Mouse (Mus musculus) embryonic facial prominence, embryonic 11.5 days (tissue): ENCODE results near the gene Vps72. TPM values are rescaled to one million over a fixed set of nuclear protein-coding genes. Genes with fewer than 3 reads are reported as not detected.

Source experiments
- ATAC-seq: fragments of 200-750 bp; cut with Nextera tagmentation; replicated peaks from 2 replicates; pipeline ENCODE4 v1.8.0; 2017; ENCODE audit warnings: low read depth; ENCODE audit not compliant: insufficient number of reproducible peaks, low FRiP score, low TSS enrichment
- DNase-seq: peaks from one replicate; pipeline ENCODE4 v3.0.0-alpha.2; 2015; ENCODE audit warnings: low spot score
- H3K27ac ChIP-seq: fragments of 300-500 bp; sonication (generic); replicated peaks from 2 replicates; pipeline ENCODE4 v1.5.1; 2014; ENCODE audit warnings: mild to moderate bottlenecking, low read depth, low read length, control low read depth
- H3K27me3 ChIP-seq: fragments of 300-500 bp; sonication (generic); 2 replicates; pipeline ENCODE4 v1.6.1; 2014; ENCODE audit warnings: mild to moderate bottlenecking, low read length, moderate library complexity, mixed read lengths; ENCODE audit not compliant: control insufficient read depth, insufficient read depth
- H3K36me3 ChIP-seq: fragments of 300-500 bp; sonication (generic); replicated peaks from 2 replicates; pipeline ENCODE4 v1.6.1; 2014; ENCODE audit warnings: low read depth, mild to moderate bottlenecking, low read length, moderate library complexity, mixed read lengths; ENCODE audit not compliant: control insufficient read depth, insufficient read depth
- H3K4me1 ChIP-seq: fragments of 300-500 bp; sonication (generic); 2 replicates; pipeline ENCODE4 v1.6.1; 2014; ENCODE audit warnings: low read length, mixed read lengths; ENCODE audit not compliant: control insufficient read depth, insufficient read depth
- H3K4me2 ChIP-seq: fragments of 300-500 bp; sonication (generic); 2 replicates; pipeline ENCODE4 v1.6.1; 2014; ENCODE audit warnings: low read depth, mild to moderate bottlenecking, control low read depth, low read length, moderate library complexity
- H3K4me3 ChIP-seq: fragments of 300-500 bp; sonication (generic); 2 replicates; pipeline ENCODE4 v1.5.1; 2014; ENCODE audit warnings: low read depth, low read length, control low read depth
- H3K9ac ChIP-seq: fragments of 300-500 bp; sonication (generic); replicated peaks from 2 replicates; pipeline ENCODE4 v1.6.1; 2014; ENCODE audit warnings: mild to moderate bottlenecking, control low read depth, low read length
- H3K9me3 ChIP-seq: fragments of 300-500 bp; sonication (generic); replicated peaks from 2 replicates; pipeline ENCODE4 v1.6.1; 2016; ENCODE audit warnings: mild to moderate bottlenecking, low read length, inconsistent platforms, mixed read lengths; ENCODE audit not compliant: control insufficient read depth
- WGBS: fragments of 180-500 bp; shearing (Covaris S2); extraction: QIAGEN DNeasy Blood & Tissue Kit; methylation state at CpG from one replicate; pipeline ENCODE4 v1.1.7; 2014; 5-methylcytosine and 5-hydroxymethylcytosine counted together
- polyA plus RNA-seq: library from polyadenylated mRNA; unstranded; fragments of >200 nt; fragmentation: Nextera tagmentation; extraction: Ambion mirVana; gene quantifications from 2 replicates; pipeline ENCODE4 v1.2.1, GENCODE M21; 2014

The Vps72 gene
- polyA plus RNA-seq, 1 experiment from 2014 or later: 229 TPM

DNA sequence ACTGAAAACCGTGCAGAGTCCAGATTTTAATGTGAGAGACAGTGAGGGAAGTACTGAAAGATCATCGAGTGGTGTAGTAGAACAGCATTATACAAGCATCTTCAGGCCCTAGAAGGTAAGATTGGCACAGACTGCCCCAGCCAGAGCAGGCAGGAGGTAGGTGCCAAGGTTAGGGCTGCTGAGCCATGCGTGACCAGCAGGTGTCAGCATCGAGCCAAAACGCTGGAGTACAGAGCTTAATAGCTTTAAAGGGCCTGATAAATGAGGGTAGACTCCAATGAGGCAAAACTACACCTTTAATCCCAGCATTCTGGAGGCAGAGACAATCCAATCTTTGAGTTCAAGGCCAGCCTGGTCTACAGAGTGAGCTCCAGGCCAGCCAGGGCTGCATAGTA lies 31.8 kb downstream of the Vps72 start:
- H3K4me1 ChIP-seq: no peaks in the 10 kb centered on the region
- H3K4me2 ChIP-seq: no peak overlapping the region
- 11% methylated on average over 5 of the region's 5 CpGs for WGBS
- no peak overlapping the region for H3K27ac ChIP-seq
- peak; percentile 88 for DNase-seq
- ATAC-seq: 0 out of 2 replicates have a peak, but pooled peaks have one; percentile 56
- no peaks in the 10 kb centered on the region for H3K27me3 ChIP-seq
- H3K9me3 ChIP-seq: no peaks in the 10 kb centered on the region
- no peak overlapping the region for H3K4me3 ChIP-seq
- no peaks in the 10 kb centered on the region; the same call in 1 of the 2 replicates for H3K36me3 ChIP-seq
- H3K9ac ChIP-seq: no peak overlapping the region

DNA sequence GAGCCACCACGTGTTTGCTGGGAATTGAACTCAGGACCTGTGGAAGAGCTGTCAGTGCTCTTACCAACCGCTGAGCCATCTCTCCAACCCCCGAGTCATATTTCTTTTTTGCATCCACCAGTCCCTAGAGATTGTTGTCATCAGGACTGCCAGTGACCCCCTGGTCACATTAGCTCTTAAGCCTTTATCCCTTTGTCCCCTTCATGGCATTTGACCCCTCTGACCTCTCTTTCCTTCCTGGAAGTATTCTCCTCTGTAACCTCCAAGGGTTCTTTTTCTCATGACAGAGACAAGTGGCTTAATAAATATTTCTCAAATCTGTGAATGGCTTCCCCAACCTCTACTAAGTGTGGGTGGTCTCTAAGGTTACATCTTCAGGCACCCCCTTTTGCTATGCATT lies 37.1 kb downstream of the Vps72 start:
- H3K4me1 ChIP-seq: no peaks in the 10 kb centered on the region

DNA sequence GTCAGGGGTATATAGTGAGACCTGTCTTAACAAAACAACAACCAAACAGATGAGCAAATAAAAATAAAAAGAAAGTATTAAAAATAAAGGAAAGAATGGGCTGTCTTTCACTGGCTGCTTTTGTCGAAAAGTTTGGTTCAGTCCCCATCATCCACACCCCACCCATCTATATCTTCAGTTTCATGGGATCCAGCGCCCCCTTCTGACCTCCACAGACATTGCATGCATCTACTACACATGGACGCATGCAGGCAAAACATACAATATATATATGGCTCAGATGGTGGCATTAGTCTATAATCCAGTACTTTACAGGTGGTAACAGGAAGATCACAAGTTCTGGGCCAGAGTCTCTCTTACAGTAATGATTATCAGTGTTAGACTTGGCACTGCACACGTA lies 43.1 kb downstream of the Vps72 start:
- Histone ChIP-seq H3K27me3 (no peaks in the 10 kb centered on the region; the same call in 1 of the 2 replicates), H3K9me3 (no peaks in the 10 kb centered on the region), H3K27ac (no peak overlapping the region), H3K4me3 (no peak overlapping the region), H3K4me2 (no peak overlapping the region), H3K9ac (no peak overlapping the region), H3K36me3 (no peaks in the 10 kb centered on the region), H3K4me1 (no peaks in the 10 kb centered on the region)
- WGBS: 56% methylated on average over 4 of the region's 4 CpGs
- DNase-seq (no peak), ATAC-seq (no peak)

More for the DNA sequence above, 37.1 kb downstream of the Vps72 start:
- no peaks in the 10 kb centered on the region for H3K9me3 ChIP-seq
- H3K9ac ChIP-seq: no peak overlapping the region
- DNase-seq: no peak
- no peak overlapping the region for H3K4me3 ChIP-seq
- ATAC-seq: no peak
- H3K27me3 ChIP-seq: no peaks in the 10 kb centered on the region
- 49% methylated on average over 3 of the region's 3 CpGs for WGBS
- H3K4me2 ChIP-seq: no peak overlapping the region
- H3K27ac ChIP-seq: no peak overlapping the region
- no peaks in the 10 kb centered on the region for H3K36me3 ChIP-seq

DNA sequence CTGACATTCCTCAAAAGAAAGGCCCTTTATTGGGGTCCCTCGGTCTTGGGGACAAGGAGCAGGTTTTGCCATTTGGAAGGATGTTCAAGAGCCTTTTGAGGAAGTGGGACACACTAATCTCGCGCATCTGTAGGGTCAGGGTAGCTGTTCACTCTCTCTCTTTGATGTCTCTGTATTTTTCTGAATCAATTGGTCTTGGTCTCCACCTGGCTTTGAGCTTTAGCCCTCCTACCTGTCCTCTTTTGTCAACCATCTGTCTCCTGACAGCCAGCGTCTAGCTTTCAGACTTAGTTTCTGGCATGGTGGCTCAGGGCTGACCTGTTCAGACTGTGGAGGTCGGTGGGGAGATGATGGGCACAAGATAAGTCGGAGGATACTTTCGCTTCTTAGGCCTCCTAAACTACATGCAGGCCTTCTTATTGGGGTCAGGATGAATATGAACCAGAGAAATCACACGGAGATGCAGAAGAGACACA lies 48.7 kb downstream of the Vps72 start:
- no peak for ATAC-seq
- H3K9me3 ChIP-seq: no peaks in the 10 kb centered on the region
- H3K27ac ChIP-seq: no peak overlapping the region
- H3K4me2 ChIP-seq: peak overlapping the region; percentile 85
- H3K9ac ChIP-seq: peak overlapping the region; percentile 44
- no peaks in the 10 kb centered on the region for H3K4me1 ChIP-seq
- H3K4me3 ChIP-seq: peak overlapping the region; percentile 68
- DNase-seq: no peak
- WGBS: 11% methylated on average over 8 of the region's 8 CpGs
- H3K36me3 ChIP-seq: no peaks in the 10 kb centered on the region; the same call in 1 of the 2 replicates
- H3K27me3 ChIP-seq: no peaks in the 10 kb centered on the region; the same call in 1 of the 2 replicates

DNA sequence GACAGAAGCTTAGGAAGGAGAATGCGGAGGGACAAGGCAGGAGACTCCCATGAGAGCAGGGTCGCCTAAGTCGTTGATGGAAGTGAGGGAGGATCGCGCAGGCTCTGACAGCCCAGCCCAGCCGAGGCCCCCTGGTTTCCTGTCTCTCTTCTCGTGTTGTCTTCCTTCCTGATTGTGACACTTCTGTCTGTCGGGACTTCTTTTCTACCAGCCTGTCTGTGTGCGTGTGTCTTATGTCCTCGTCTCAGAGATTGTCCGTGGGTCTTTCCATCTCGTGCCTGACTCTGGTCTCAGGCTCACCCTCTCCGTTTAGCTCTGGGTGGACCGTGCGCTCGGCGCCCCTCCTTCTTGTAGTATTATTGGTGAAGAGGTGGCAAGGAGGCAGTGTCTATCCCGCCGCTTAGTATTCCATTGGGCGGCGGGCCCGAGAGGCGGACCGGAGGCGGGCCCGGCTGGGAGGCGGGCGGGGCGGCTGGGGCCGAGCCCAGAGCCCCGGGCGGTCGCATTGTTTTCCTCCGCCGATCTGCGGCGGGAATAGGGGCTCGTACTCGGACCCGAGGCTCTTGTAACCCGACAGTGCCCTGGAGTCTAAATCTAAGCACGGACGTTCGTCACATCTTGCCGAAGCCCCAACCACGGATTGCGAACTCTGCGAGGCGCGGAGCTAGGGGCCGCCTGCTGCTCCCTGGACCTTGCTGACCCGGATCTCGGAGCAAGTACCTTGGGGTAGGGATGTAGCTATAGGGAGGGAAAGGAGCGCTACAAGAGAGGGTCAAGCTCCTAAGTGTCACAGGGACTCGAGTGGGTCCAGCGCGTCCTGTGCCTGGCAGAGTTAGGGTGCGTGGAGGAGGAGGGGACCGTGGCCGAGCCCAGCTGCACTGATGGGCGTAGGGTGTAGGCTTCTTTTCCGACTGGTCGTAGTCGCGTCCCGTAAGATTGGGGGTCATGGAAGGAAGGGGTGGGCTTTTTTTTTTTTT lies 49.5 kb downstream of the Vps72 start, which contains the start of gene Sema6c:
Sema6c (plus strand) TSS at position 471 of the 977 bp plus-strand sequence.
- peak within 1 kb of the TSS; percentile 43; the same call in 1 of the 2 replicates for H3K27ac ChIP-seq
- no peaks in the 10 kb centered on the region; the same call in 1 of the 2 replicates for H3K36me3 ChIP-seq
- peak within 1 kb of the TSS; percentile 85 for H3K4me2 ChIP-seq
- no peaks in the 10 kb centered on the region; the same call in 1 of the 2 replicates for H3K27me3 ChIP-seq
- WGBS: 0% methylated on average over 66 of the region's 66 CpGs
- no peaks in the 10 kb centered on the region for H3K9me3 ChIP-seq
- H3K9ac ChIP-seq: peak within 1 kb of the TSS; percentile 85
- H3K4me1 ChIP-seq: no peaks in the 10 kb centered on the region
- ATAC-seq (peak; percentile 95), DNase-seq (peak; percentile 94)
- H3K4me3 ChIP-seq: peak within 1 kb of the TSS; percentile 68

DNA sequence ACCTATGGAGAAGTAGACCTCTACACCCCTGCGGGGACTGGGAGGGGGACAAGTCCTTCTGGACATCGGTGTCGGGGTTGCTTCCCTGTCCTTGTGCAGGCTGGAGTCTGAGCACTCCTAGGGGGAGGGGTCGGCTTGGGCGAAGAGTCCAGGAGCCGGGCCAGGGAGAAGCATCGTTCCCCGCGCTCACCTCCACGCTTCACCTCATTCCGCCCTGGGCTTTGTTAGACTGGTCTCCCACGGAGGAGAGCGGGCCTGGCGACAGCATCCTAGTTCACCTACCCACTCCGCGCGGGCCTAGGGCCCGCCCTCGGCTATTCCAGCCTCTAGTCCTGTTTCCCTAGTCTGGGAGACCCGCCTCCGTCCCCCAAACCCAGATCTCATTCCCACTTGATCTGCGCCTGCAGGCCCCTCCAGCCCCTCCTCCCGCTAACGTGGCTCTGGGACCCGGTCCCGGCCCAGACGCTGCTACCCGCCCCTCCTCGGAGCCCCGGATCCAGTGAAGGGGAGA lies 50.3 kb downstream of the Vps72 start:
- peak overlapping the region; percentile 85 for H3K9ac ChIP-seq
- no peaks in the 10 kb centered on the region for H3K9me3 ChIP-seq
- H3K36me3 ChIP-seq: no peaks in the 10 kb centered on the region; the same call in 1 of the 2 replicates
- H3K27me3 ChIP-seq: no peaks in the 10 kb centered on the region; the same call in 1 of the 2 replicates
- WGBS: 0% methylated on average over 30 of the region's 30 CpGs
- H3K4me3 ChIP-seq: peak overlapping the region; percentile 68
- DNase-seq (peak; percentile 60), ATAC-seq (peak; percentile 25)
- no peaks in the 10 kb centered on the region for H3K4me1 ChIP-seq
- peak overlapping the region; percentile 43; the same call in 1 of the 2 replicates for H3K27ac ChIP-seq
- peak overlapping the region; percentile 85 for H3K4me2 ChIP-seq

DNA sequence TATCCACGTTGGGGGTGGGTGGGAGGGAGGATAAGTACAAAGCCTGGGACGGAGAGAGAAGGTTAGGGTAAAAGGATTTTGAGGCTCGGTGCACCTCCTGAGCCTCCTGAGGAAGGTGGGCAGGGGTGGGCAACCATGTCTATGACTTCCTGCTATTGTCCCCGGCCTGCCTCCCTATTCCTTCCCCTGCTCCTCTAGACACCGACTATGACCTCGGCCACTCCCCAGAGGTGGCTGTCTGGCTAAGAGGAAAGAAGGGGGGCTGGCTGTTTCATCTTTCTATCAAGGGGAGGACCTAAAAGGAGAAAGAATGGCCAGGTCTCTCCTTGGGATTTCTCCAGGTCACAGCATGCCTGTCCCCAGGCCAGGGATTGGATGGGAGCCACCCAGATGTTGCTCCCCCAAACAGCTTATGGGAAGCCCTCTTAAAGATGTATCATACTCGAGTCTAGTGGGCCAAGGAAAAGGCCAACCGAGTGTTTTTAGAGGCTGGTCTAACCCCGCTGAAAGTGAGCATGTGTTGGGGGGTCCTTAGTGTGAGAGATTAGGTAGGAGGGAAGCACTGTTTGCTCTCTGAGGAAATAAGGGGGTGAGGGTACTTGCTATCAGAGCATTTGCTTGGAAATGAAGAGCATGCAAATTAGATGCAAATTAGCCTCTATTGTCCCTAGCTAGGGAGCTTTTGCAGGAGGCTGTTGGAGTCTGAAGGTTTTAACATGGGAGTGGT lies 51.0 kb downstream of the Vps72 start:
- Histone ChIP-seq H3K27me3 (no peaks in the 10 kb centered on the region; the same call in 1 of the 2 replicates), H3K4me2 (peak overlapping the region; percentile 85), H3K4me1 (no peaks in the 10 kb centered on the region), H3K36me3 (no peaks in the 10 kb centered on the region; the same call in 1 of the 2 replicates), H3K27ac (peak overlapping the region; percentile 43), H3K4me3 (peak overlapping the region; percentile 68), H3K9ac (peak overlapping the region; percentile 85), H3K9me3 (no peaks in the 10 kb centered on the region)
- peak; percentile 15 for DNase-seq
- no peak for ATAC-seq
- 5% methylated on average over 9 of the region's 9 CpGs for WGBS
